Mouse (Mus musculus): ENCODE measurements around the gene Zfp740.
A peak's percentile ranks its signal among the peaks of the same experiment; 100 is the strongest.
"Not testable (repeated sequence)": the region's sequence is repeated elsewhere in the genome, so short reads cannot be mapped to it uniquely, and the experiment has no call there.

Gene Zfp740

GRCm38 (mm10) chr15:102224992-102225617, 22.1 kb downstream of the Zfp740 start:
- DNase-seq (ENCODE audit: extremely low read depth, low read depth, low spot score): no peak

- not testable (repeated sequence) for DNase-seq (ENCODE audit: extremely low read depth, low read depth, low spot score)
These were observed 22.6 kb downstream of the Zfp740 start for GRCm38 (mm10) chr15:102225619-102226018.

- DNase-seq (ENCODE audit: extremely low read depth, low read depth, low spot score): no peak
These were observed 27.6 kb downstream of the Zfp740 start for GRCm38 (mm10) chr15:102230408-102231321.

- DNase-seq (ENCODE audit: extremely low read depth, low read depth, low spot score): no peak
These were observed 28.7 kb downstream of the Zfp740 start, which contains the start of gene Itgb7 for GRCm38 (mm10) chr15:102231748-102232147. TSS of gene Itgb7 (minus strand) at chr15:102231944.

GRCm38 (mm10) chr15:102232764-102233163, 29.7 kb downstream of the Zfp740 start:
- peak; percentile 70 for DNase-seq (ENCODE audit: extremely low read depth, low read depth, low spot score)

- no peak for DNase-seq (ENCODE audit: extremely low read depth, low read depth, low spot score)
These were observed 30.8 kb downstream of the Zfp740 start for GRCm38 (mm10) chr15:102233896-102234295.

GRCm38 (mm10) chr15:102235371-102236027, 32.5 kb downstream of the Zfp740 start:
- DNase-seq (ENCODE audit: extremely low read depth, low read depth, low spot score): no peak

GRCm38 (mm10) chr15:102238543-102239259, 35.7 kb downstream of the Zfp740 start:
- DNase-seq (ENCODE audit: extremely low read depth, low read depth, low spot score): no peak

GRCm38 (mm10) chr15:102239260-102239590, 36.2 kb downstream of the Zfp740 start:
- DNase-seq (ENCODE audit: extremely low read depth, low read depth, low spot score): no peak

- DNase-seq (ENCODE audit: extremely low read depth, low read depth, low spot score): no peak
These were observed 36.8 kb downstream of the Zfp740 start for GRCm38 (mm10) chr15:102239851-102240250.

- no peak for DNase-seq (ENCODE audit: extremely low read depth, low read depth, low spot score)
These were observed 37.6 kb downstream of the Zfp740 start for GRCm38 (mm10) chr15:102240607-102241006.

- no peak for DNase-seq (ENCODE audit: extremely low read depth, low read depth, low spot score)
These were observed 39.6 kb downstream of the Zfp740 start for GRCm38 (mm10) chr15:102242404-102243228.

- no peak for DNase-seq (ENCODE audit: extremely low read depth, low read depth, low spot score)
These were observed 40.5 kb downstream of the Zfp740 start for GRCm38 (mm10) chr15:102243229-102244190.

- no peak for DNase-seq (ENCODE audit: extremely low read depth, low read depth, low spot score)
These were observed 41.5 kb downstream of the Zfp740 start for GRCm38 (mm10) chr15:102244306-102245191.

GRCm38 (mm10) chr15:102245461-102245881, 42.4 kb downstream of the Zfp740 start:
- no peak for DNase-seq (ENCODE audit: extremely low read depth, low read depth, low spot score)

GRCm38 (mm10) chr15:102245891-102246741, 43.1 kb downstream of the Zfp740 start:
- DNase-seq (ENCODE audit: extremely low read depth, low read depth, low spot score): no peak

- peak; percentile 51 for DNase-seq (ENCODE audit: extremely low read depth, low read depth, low spot score)
These were observed 43.8 kb downstream of the Zfp740 start for GRCm38 (mm10) chr15:102246866-102247251.
